Mouse (Mus musculus) CD4-positive, CD25-positive, alpha-beta regulatory T cell, adult 2 months (primary cell): ENCODE measurements around the gene Kcnab2.

Experiments used
- DNase-seq: peaks from one replicate; pipeline ENCODE4 v3.0.0-alpha.2; 2012; ENCODE audit warnings: low read depth, low spot score

The Kcnab2 gene

DNA sequence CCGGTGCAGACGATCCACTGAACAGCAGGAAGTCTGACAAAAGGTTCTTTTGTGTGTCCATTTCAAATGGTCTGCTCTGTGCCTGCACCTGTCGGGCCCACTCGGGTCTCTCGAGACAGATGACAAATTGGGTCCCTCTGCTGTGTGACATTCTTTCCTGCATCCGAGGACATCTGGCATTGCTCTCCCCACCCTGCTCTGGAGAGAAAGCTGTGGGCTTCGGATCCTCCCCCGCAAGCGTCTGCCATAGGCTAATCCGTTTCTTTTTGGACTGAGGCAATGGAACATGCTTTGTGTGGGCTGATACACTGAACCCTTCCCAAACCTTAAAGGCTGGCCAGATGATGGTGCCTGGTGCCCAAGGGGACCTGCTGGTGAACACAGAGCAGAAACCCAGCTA lies 24.6 kb downstream of the Kcnab2 start:
- DNase-seq: no peak

DNA sequence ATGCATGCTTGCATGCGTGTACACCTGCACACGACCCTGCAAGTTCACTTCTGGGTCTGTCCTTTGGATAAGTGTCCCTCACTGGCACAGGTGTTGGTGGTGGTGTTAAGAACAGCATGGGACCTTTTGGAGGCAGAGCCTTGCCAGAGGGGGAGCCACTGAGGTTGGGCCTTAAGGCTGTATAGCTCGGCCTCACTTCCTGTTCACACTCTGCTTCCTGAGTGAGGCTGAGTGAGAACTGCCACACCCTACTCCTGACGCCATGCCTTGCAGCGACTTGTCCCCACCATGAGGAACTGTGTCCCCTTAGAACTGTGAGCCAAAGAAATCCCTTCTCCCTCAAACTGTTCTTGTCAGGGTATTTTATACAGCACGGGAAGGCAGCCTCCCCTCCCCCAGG lies 26.3 kb downstream of the Kcnab2 start:
- peak; percentile 64 for DNase-seq

DNA sequence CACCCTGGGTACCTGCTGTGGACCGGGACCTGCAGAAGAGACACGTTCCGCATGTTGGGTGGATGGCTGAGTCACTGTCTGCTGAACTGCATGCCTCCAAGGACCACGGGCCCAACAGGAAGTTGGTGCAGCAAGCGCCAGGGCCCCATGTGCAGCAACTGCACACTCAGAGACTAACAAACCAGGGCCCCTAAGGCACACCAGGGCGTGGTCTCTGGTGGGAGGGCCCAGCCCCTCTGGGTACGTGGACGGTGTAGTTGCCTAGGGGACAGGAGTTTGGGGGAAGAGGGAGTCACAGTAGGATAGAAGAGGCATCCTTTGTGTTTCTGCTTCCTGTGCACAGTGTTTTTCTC lies 29.0 kb downstream of the Kcnab2 start:
- peak; percentile 83 for DNase-seq

DNA sequence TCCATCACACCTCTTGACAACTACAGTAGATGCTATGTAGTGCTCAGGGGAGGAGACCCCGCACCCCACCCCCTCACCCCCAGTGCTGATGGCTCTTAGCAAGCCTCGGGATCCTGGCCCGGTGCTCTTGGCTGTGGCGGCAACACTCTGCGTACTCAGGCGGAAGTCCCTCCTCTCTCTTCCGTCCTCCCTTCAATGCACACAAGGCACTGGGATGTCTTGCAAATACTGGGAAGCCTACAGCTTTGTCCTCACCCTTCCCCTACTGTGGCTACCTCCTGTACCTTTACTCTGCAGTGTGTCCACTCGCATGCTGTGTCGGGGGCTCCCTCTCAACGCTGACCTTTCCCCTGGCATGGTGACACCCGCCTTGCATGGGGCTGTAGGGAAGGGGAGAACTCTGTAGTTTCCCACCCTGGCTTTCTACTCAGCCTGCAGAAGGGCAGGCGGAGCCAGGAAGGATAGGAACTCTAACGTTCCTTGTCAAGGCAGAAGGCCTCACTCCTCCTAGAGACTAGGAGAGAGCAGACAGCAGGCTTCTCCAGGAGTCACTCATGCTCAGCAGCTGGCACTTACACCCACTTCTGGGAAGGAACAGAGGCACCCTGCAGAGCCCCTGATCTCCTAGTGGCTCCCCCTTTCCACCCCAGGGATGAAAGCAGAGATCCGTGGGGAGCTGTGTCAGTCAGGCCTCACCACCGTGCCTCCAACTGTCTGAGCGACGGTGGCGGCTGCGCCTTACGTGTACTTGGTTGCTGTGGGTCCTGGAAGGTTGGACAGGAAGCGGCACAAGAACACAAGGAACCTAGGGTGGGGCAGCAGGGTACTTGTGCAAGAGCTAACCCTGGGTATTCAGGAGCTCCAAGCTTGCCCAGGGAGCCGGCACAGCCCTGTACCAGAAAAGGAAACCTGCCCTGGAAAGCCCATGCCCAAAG lies 29.7 kb downstream of the Kcnab2 start:
- peak; percentile 66 for DNase-seq

DNA sequence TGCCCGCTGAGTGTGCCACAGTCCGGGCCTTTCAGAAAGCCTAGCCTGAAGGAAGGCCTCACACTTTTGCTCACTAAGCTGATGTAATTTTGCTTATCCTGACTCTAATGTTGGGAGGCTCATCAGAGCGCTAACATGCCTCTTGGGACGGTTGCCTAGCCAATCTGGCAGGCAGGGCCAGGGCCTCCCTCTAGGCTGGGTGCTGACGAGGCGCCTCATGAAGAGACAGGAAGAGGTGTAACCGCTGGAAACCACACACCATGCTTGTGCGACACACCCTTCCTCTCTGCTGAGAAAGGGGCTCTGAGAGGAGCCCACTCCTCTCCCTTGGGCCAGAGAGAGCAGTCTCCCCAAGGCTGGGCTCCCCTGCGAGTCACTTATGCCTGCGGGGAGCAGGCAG lies 31.5 kb downstream of the Kcnab2 start:
- peak; percentile 80 for DNase-seq

DNA sequence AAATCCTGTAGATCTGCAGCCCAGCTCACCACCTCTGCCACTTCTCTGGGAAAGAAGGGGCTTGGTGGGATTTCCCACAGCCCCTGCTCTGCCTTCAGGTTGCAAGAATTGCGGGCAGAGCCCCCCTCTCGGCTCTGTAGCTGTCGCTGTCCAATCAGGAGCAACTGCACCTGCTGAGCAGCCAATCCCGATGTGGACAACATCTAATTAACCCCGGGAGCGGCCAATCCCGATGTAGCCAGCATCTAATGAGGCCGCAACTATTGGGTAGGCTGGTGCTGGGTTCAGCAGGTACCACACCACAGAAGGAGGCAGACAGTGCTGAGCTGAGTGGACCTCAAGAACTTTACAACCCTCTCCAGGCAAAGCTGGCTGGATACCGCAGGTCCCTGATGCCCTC lies 36.1 kb downstream of the Kcnab2 start:
- no peak for DNase-seq

DNA sequence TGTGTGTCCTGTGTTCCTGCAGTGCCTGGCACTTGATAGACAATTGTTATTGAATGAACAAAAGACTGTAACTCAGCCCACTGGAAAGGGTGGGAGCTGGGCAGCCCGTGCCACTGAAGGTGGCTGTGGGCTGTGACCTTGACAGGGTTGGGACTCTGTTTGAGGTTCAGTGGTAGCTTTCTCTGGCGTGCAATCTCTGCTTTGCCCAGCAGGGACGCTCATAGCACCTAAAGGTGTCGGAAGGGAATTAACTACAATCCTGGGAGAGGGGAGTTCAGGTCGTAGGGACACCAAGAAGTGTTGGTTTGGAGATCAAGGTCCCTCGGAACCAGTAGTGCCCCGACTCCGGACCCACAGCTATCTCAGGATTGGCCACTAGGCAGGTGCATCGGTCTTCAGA lies 36.8 kb downstream of the Kcnab2 start:
- DNase-seq: no peak

DNA sequence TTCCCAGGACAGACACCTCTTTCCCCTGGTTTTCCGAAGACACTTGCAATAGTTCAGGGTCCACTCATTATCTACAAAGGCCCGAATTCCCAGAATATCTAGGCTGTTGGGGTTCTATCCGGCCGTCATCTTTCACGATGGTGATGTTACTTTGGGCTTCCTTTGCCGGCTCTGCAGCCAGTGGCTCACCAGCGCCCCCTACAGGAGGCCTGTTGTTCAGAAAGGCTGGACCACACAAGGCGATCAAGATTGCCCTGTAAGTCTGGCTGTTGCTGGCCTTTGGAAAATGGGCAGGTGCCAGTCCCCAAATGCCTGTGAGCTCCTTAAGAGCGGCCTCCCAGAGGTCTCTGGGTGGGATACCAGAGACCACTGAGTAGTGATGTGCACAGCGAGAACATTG lies 42.4 kb downstream of the Kcnab2 start:
- peak; percentile 80 for DNase-seq

DNA sequence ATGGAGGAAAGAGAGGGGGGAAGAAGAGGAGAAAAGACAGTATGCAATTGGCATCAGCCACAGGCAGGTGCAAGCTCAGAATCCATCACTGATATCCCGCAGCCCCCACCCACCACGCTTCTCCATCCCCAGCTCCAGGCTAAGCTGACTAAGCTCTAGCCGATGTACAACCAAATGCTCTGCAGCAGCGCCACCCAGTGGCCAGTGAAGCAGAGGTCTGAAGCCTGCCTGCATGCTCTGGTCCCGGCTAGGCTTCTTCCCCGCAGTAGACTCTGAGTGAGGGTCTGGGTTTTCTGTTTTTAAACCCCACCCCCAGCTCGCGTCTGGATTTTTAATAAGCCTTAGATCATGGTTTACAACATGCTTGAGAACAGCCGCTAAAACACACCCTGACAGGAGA lies 42.8 kb downstream of the Kcnab2 start:
- DNase-seq: peak; percentile 84

DNA sequence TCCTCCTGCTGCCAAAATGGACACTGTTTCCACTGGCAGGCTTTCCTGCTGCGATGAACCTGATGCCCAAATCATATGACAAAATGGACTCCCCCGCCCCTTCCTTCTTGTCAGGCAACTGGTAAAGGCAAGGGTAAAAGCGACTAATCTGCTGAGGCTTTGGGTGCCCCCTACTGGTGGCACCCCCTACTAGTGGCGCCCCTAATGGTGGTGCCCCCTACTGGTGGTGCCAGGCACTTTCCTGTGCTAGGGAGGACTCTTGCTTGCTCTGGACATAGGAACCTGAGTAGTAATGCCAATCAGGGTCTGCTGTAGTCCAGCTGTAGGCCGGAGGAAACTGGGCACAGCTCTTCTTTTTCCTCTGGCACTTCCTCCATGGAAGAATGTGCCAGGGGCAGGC lies 45.4 kb downstream of the Kcnab2 start:
- DNase-seq: peak; percentile 71

DNA sequence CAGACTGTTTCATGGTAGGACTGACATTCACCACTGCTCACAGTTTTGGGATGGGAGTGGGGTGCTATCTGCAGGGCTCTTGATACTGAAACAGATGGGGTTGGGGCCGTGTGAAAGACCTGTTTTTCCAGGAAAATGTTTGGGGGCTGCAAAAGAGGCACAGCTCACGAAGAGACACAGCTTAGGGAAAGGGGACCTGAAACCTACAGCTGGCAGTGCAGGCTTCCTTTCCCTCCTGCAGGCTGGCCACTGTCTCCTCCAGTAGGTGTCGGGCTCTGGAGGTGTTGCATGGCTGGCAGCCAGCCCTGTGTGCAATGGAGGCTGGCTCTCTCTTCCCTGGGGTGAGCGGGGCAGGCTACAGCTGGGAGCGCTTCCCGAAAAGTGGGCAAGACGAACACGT lies 49.4 kb downstream of the Kcnab2 start:
- no peak for DNase-seq

DNA sequence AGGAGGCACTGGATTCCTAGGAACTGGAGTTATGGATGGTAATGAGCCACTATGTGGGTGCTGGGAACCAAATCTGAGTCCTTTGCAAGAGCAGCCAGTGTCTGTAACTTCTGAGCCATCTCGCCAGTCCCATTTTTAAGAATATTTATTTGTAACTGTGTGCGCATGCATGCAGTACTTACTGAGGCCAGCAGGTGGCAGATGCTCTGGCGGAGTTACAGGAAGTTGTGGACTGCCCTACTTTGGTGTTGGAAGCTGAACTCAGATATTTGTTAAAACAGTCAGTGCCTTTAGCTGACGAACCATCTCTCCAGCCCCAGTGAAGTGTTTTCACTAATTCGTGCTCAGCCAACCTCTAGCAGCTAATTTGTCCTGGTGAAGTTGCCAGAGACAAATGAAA lies 52.7 kb downstream of the Kcnab2 start:
- peak; percentile 70 for DNase-seq

DNA sequence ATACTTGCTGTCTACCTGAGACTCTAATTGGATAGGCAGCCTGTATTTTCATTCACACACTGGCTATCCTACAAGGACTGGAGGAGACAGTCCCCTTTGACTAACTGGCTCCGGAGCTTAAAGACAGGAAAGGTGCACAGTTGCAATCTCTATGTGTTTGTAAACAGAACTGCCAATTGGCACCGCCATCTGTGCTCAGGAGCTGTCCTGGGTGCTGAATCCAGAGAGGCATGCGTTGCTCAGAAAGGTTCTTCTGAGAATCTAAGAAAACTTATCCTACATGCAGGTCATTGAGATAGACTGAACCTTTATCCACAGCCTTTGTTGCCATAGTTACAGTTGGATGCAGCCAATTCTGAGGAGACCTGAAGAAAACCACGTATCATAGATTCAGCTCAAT lies 53.3 kb downstream of the Kcnab2 start:
- peak; percentile 21 for DNase-seq

DNA sequence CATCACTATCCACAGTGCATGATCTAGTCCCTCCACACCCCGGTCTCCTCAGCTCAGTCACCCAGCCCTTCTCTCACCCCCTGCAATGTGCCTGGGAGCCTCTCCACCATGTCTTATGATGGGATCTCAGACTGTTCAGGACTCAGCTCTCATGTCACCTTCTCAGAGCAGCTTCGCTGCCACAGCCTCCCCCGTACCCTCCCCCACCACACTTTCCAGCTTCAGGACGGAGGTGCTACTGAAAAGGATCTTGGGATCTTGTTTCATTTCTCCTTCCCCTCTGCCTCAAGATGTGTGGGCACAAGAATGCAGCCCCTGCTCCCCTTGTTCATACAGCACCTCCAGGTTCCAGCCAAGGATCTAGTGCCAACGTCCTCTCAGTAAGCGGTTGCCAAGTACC lies 54.1 kb downstream of the Kcnab2 start:
- DNase-seq: no peak

DNA sequence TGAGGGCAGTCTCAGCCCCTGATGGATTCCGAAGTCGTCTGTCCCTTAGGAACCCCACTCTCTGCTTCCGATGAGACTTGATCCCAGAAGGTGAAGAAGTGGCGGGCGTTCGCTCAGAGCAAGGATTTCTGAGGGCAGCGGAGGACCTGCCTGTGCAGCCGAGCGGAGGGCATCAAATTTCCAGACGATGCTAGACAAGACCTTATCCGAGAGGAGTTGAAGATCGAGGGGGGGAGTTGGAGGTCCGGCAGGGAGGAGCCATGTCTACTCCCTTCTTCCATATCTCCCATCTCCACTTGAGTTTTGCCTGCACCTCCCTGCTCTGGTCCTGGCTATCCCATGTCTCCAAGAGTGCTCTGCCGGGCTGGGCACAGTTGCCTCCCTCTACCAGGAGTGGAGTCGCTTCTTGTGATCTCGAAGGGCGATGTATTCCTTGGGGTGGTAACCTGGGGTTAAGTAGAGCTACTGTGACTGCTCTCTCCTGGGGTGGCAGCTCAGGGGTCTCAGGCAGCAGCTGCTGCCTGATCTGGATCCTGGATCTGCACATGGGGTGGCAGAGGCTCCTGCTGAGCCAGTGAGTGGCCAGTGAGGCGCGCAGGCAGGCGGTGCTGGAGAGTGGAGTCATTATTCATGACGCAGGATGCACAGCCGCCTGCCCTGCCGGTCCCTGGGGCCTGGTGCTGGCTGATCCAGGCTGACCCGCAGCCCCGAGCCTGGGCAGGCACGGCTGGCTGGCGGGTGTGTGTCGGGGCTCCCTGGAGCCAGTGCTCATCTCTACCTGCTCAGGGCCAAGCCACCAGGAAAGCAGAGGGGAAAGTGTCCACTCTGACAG lies 59.2 kb downstream of the Kcnab2 start:
- DNase-seq: no peak

DNA sequence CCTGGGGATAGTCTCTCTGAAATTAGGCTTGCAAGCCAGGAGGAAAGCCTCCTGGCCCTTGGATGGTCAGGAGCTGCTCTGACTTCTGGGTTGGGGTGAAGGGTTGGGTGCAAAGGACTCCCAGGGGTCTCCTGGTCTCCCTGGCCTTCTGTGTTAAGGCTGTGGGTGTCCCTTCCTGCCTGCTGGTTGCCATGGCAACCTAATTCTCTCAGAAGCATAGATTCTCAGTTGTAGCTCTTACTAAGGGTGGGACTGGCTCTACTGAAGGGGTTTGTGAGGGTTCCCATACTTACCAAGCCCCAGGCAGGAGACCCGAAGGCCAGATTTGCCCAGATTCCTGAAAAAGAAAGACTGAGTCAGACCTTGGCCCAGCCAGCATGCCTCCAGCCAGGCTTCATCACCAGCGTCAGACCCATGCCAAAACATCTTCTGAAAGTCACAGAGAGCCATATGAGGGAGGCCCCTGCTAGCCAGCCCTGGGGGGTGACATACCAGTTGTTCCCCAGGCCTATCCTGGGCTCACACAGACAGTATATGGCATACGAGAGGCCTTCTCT lies 65.1 kb downstream of the Kcnab2 start:
- DNase-seq: no peak

DNA sequence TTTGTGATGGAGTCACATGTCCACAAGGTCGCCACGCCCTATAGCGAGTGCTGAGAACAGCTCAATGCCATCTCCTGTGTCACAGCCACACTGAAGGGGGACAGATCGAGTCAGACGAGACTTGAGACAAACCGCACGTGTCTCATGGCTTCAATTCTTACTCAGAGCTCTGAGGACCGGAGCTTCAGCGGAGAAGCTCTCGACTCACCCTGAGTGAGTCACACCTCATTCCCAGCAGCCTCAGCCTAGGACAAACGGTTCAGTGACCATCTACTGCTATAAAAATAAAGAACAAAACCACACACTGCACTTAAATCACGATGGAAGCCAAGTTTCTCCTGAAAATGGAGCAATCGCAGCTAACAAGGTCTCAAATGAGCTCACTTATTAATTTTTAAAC lies 66.7 kb downstream of the Kcnab2 start:
- DNase-seq: no peak

DNA sequence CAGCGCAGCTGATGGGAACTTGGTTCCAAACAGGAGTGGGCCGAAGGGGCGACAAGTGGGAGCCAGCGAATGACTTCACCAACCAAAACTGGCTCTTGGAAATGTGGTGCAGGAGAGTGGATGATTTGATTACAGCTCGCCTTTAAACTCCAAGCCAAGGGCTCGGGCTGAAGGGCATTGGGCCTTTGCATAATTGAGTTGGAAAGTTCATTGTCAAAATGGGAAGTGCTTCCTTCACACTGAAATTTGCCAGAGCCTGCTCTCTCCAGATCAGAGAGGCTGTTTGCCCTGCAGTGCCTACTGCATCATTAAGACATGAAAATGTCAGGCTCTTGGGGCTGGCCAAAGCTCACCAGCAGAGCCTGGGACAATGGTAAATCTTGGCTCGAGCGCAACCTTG lies 71.1 kb downstream of the Kcnab2 start:
- no peak for DNase-seq

DNA sequence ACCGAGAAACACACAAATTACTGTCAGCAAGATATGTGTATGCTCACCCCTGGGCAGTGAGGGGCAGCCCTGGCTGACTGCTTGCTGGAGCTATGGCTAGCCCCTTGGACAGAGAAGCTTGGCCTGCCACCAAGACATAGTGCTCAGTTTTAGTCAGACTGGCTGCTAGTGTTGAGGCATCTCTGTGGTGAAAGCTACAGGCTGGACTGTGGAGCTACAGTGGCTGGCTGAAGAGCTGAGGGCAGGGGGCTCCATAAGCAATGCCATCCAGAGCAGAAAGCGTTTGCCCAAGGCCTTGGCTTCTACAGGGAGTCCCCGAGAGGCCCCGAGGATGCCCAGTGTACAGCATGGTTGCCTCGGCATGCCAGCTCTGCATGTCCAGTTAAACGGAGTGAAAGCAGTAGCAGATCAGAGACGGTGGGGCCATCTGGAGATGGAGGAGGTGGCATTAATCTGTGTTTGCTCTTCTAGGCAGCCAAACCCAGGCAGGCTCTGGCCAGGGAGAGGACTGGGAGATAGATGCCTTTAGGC lies 71.9 kb downstream of the Kcnab2 start:
- DNase-seq: no peak

DNA sequence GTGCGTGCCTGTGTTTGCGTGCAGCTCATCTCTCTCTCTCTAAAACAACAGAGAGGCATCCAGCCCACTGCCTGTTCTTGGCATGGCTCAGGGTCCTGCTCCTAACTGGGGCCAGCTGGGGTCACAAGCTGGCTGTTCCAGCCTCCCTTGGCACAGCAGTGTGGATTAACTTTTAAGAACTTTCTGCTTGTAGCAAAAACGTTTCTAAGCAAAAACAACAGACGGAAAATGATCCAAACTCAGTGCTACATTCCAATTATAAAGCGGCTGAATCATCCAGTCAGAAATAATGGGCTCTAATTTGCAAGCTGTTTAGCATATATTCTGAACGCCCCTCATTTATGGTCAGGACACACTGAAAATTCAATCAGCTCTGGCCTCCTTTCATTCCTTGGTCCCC lies 72.5 kb downstream of the Kcnab2 start:
- DNase-seq: no peak

DNA sequence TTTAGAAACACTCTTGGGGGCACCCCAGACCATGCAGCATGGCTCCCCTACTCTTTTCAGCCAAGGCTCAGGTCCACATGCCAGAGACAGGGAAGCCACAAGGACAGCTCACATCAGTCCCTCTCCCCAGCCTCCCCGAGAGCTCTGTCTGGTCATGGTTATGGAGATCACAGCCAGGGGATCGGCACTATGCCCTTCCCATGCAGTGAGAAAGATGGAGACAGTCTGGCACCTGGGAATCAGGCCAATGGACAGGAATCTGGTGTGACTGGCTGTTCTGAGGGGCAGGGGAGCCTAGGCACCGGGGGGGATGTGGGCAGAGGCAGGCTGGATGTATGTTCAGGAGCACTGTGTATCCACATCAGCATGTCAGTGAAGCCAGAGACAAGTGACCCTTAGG lies 78.7 kb downstream of the Kcnab2 start:
- DNase-seq: no peak

DNA sequence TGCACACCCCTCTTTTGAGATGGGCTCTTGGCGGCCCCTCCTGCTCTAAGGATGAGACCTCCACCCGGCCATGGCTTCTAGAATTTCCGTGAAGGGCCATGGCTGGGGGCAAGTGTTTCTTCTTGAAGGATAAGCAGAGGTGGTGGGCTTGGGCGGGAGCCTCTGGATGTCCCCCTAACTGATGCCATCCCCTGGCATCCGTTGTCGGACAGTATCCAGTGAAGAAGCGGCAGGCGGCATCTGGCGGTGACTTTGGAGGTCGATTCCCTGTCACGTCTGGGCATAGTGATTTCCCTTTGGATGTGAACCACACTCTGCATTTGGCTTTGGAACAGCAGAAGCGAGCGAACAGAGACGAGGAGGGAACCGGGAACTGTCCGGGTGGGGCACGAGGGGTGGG lies 85.0 kb downstream of the Kcnab2 start:
- DNase-seq: no peak
